Mouse (Mus musculus): ENCODE data around the gene Mdm4.

DNA sequence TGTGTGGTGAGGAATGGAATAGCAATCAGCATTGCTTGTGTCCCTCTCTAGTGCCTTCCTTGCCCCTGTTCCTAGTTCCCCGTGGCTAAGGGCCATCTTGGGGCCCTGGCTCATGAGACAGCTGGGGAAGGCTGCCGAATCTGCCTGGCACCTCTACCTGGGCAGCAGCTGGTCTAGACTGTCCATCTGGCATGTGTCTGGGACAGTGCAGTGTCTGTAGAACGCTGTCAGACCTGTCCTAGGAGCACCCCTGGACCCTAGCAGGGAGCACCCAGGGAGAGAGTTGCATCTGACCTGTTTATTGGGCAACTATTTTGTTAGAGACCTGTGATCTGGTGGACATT, 101.5 kb downstream of the Mdm4 start:
- TF ChIP-seq CTCF (IDR thresholded peaks at IDR 0.05; ENCODE audit: control insufficient read depth, insufficient read depth, low read length) (no peak), POLR2A (IDR thresholded peaks at IDR 0.05; ENCODE audit: borderline replicate concordance, control insufficient read depth, low read depth, low read length) (no peak)
